Mouse (Mus musculus) stomach, postnatal 0 days (tissue): ENCODE measurements around the gene Foxred2. TPM values are rescaled to one million over a fixed set of nuclear protein-coding genes. Genes with fewer than 3 reads are reported as not detected.

Experiments used
- ATAC-seq: fragments of 200-750 bp; cut with Nextera tagmentation; 2 replicates; pipeline ENCODE4 v1.8.0; 2017; ENCODE audit not compliant: low FRiP score, low TSS enrichment
- DNase-seq: peaks from one replicate; pipeline ENCODE4 v3.0.0-alpha.2; 2016; ENCODE audit warnings: low spot score
- H3K27ac ChIP-seq: fragments of 300-500 bp; sonication (generic); replicated peaks from 2 replicates; pipeline ENCODE4 v1.5.1; 2014; ENCODE audit warnings: mild to moderate bottlenecking, control low read depth
- H3K27me3 ChIP-seq: fragments of 300-500 bp; sonication (generic); 2 replicates; pipeline ENCODE4 v1.6.1; 2014; ENCODE audit warnings: low read length; ENCODE audit not compliant: control insufficient read depth, insufficient read depth
- H3K36me3 ChIP-seq: fragments of 300-500 bp; sonication (generic); 2 replicates; pipeline ENCODE4 v1.6.1; 2014; ENCODE audit warnings: low read length, mixed read lengths; ENCODE audit not compliant: control insufficient read depth, insufficient read depth
- H3K4me1 ChIP-seq: fragments of 300-500 bp; sonication (generic); replicated peaks from 2 replicates; pipeline ENCODE4 v1.6.1; 2014; ENCODE audit warnings: antibody characterized with exemption; ENCODE audit not compliant: control insufficient read depth, insufficient read depth
- H3K4me2 ChIP-seq: fragments of 300-500 bp; sonication (generic); replicated peaks from 2 replicates; pipeline ENCODE4 v1.6.1; 2014; ENCODE audit warnings: low read depth, mild to moderate bottlenecking, control low read depth, moderate library complexity
- H3K4me3 ChIP-seq: fragments of 300-500 bp; sonication (generic); 2 replicates; pipeline ENCODE4 v1.5.1; 2014; ENCODE audit warnings: low read depth, low read length, control low read depth
- H3K9ac ChIP-seq: fragments of 300-500 bp; sonication (generic); 2 replicates; pipeline ENCODE4 v1.6.1; 2014; ENCODE audit warnings: mild to moderate bottlenecking, low read length, control low read depth, mixed read lengths
- H3K9me3 ChIP-seq: fragments of 300-500 bp; sonication (generic); 2 replicates; pipeline ENCODE4 v1.6.1; 2016; ENCODE audit warnings: low read length; ENCODE audit not compliant: control insufficient read depth
- CTCF ChIP-seq: IDR thresholded peaks from 2 replicates; pipeline ENCODE4 v1.5.1; 2016; ENCODE audit warnings: antibody characterized with exemption, low read depth, mild to moderate bottlenecking, moderate library complexity
- EP300 ChIP-seq: optimal IDR thresholded peaks from 2 replicates; pipeline ENCODE3; 2016; ENCODE audit warnings: antibody characterized with exemption
- WGBS: fragments of 180-500 bp; shearing (Covaris S2); extraction: QIAGEN DNeasy Blood & Tissue Kit; methylation state at CpG from one replicate; pipeline ENCODE4 v1.1.7; 2014; 5-methylcytosine and 5-hydroxymethylcytosine counted together
- polyA plus RNA-seq: library from polyadenylated mRNA; unstranded; fragments of >200 nt; fragmentation: Nextera tagmentation; extraction: Ambion mirVana; gene quantifications from 2 replicates; pipeline ENCODE4 v1.2.1, GENCODE M21; 2015

Foxred2 gene
- polyA plus RNA-seq, 1 experiment from 2014 or later, result 0.62 TPM

DNA sequence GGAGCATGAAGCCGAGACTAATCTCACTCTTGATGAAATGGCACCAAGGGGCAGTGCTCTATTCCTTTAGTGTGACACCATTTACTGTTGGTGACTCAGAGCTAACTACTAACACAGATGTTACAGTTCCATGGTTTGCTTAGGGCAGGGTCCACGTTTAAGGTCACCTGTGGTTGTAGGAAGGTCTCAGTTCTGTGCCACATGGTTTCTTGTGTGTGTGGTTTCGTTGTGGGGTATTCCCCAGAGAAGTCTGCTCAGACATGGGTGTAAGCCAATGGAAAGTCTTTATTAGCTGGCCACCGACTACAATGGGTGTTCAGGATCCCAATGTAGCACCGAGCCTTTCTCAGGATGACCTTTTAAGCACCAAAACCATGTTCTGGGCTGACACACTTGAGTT, 18.0 kb downstream of the Foxred2 start:
- TF ChIP-seq CTCF (no peak), EP300 (no peak)
- H3K4me2 ChIP-seq, result no peak overlapping the region
- no peak overlapping the region for H3K4me3 ChIP-seq
- H3K27me3 ChIP-seq, result no peaks in the 10 kb centered on the region
- H3K9ac ChIP-seq, result no peak overlapping the region
- H3K27ac ChIP-seq, result no peak overlapping the region
- H3K9me3 ChIP-seq, result no peaks in the 10 kb centered on the region
- ATAC-seq, result no peak
- no peak for DNase-seq
- 73% methylated on average over 5 of the region's 5 CpGs for WGBS
- H3K4me1 ChIP-seq, result no peaks in the 10 kb centered on the region
- H3K36me3 ChIP-seq, result no peaks in the 10 kb centered on the region

GRCm38 (mm10) chr15:77935673-77936375, 20.7 kb downstream of the Foxred2 start:
- DNase-seq (no peak), ATAC-seq (no peak)
- H3K36me3 ChIP-seq, result no peaks in the 10 kb centered on the region
- no peak overlapping the region for H3K9ac ChIP-seq
- no peaks in the 10 kb centered on the region for H3K27me3 ChIP-seq
- H3K27ac ChIP-seq, result no peak overlapping the region
- no peaks in the 10 kb centered on the region for H3K9me3 ChIP-seq
- H3K4me3 ChIP-seq, result no peak overlapping the region
- H3K4me2 ChIP-seq, result no peak overlapping the region
- no peaks in the 10 kb centered on the region for H3K4me1 ChIP-seq
- TF ChIP-seq CTCF (no peak), EP300 (no peak)
- WGBS, result 78% methylated on average over 14 of the region's 14 CpGs

GRCm38 (mm10) chr15:77934968-77935367, 21.6 kb downstream of the Foxred2 start:
- DNase-seq (no peak), ATAC-seq (no peak)
- no peaks in the 10 kb centered on the region for H3K27me3 ChIP-seq
- H3K36me3 ChIP-seq, result no peaks in the 10 kb centered on the region
- H3K27ac ChIP-seq, result no peak overlapping the region
- H3K4me3 ChIP-seq, result no peak overlapping the region
- no peak overlapping the region for H3K9ac ChIP-seq
- 61% methylated on average over 5 of the region's 5 CpGs for WGBS
- H3K4me2 ChIP-seq, result no peak overlapping the region
- no peaks in the 10 kb centered on the region for H3K9me3 ChIP-seq
- TF ChIP-seq EP300, result no peak
- TF ChIP-seq CTCF, result no peak
- peaks cover under 1% of the 10 kb centered on the region; the same call in 1 of the 2 replicates for H3K4me1 ChIP-seq

DNA sequence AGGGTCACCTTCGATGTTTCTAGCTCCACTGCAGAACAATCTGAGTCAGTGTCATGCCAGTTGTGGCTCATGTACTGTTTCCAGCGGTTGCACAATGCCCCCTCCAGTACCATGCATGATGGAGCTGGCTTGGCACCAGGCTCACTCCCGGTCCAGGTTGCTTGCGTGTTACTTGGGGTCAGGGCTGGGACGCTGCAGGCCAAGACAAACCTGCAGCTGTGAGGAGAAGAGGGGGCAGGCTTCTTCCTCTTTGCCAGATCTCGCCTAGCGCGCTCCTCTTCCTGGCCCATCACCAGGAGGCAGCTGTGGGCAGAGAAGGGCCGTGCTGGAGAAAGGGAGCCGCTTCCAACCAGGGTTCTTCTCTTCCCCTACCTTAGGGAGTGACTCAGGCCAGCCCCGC, 22.2 kb downstream of the Foxred2 start:
- 69% methylated on average over 11 of the region's 11 CpGs for WGBS
- TF ChIP-seq CTCF, result no peak
- no peak for TF ChIP-seq EP300
- Histone ChIP-seq H3K9me3 (no peaks in the 10 kb centered on the region), H3K4me1 (peaks cover 4% of the 10 kb centered on the region; the same call in 1 of the 2 replicates), H3K9ac (no peak overlapping the region), H3K27me3 (no peaks in the 10 kb centered on the region), H3K27ac (no peak overlapping the region), H3K4me3 (no peak overlapping the region), H3K4me2 (no peak overlapping the region), H3K36me3 (no peaks in the 10 kb centered on the region)
- DNase-seq (no peak), ATAC-seq (no peak)

- ATAC-seq, result peak; percentile 38; the same call in 1 of the 2 replicates
- H3K9me3 ChIP-seq, result no peaks in the 10 kb centered on the region
- no peak overlapping the region for H3K4me3 ChIP-seq
- WGBS, result under 1% methylated on average over 14 of the region's 14 CpGs
- H3K4me2 ChIP-seq, result peak overlapping the region; percentile 41
- H3K27me3 ChIP-seq, result no peaks in the 10 kb centered on the region
- DNase-seq, result peak; percentile 96
- H3K9ac ChIP-seq, result no peak overlapping the region
- H3K36me3 ChIP-seq, result no peaks in the 10 kb centered on the region
- peaks cover 4% of the 10 kb centered on the region; the same call in 1 of the 2 replicates for H3K4me1 ChIP-seq
- no peak overlapping the region for H3K27ac ChIP-seq
- TF ChIP-seq EP300 (no peak), CTCF (peak; percentile 99)
Observed at GRCm38 (mm10) chr15:77933770-77934169, 22.8 kb downstream of the Foxred2 start.

DNA sequence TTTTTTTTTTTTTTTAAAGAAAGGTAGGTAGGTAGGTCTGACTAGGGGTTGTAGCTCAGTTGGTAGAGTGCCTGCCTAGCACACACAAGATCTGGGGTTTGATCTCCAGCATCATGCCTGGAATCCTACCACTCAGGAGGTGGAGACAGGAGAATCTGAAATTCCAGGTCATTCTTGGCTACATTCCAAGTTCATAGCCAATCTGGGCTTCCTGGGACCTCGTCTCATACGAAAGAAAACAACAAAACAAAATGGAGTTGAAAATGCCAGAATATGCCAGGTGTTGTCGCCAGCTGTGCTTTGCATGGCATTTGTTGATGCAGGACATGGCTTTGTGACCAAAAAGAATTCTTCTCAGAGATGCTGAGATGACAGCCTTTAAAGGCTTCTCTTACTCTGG, 23.3 kb downstream of the Foxred2 start:
- H3K9me3 ChIP-seq, result no peaks in the 10 kb centered on the region
- ATAC-seq, result no peak
- no peak overlapping the region for H3K4me3 ChIP-seq
- DNase-seq, result no peak
- peaks cover 4% of the 10 kb centered on the region; the same call in 1 of the 2 replicates for H3K4me1 ChIP-seq
- no peak overlapping the region for H3K27ac ChIP-seq
- no peak overlapping the region for H3K9ac ChIP-seq
- H3K27me3 ChIP-seq, result no peaks in the 10 kb centered on the region
- TF ChIP-seq CTCF (no peak), EP300 (no peak)
- no peak overlapping the region; the same call in 1 of the 2 replicates for H3K4me2 ChIP-seq
- 61% methylated on average over 3 of the region's 3 CpGs for WGBS
- no peaks in the 10 kb centered on the region for H3K36me3 ChIP-seq
